Mouse (Mus musculus) E14TG2a.4 (cell line): ENCODE results near the gene Cers1.

Experiments
- CTCF ChIP-seq: conservative IDR thresholded peaks from 2 replicates; pipeline ENCODE4 v1.5.1; 2014; ENCODE audit warnings: low read length
- NANOG ChIP-seq: IDR thresholded peaks from 2 replicates; pipeline ENCODE4 v1.6.1; 2014; ENCODE audit warnings: borderline replicate concordance, low read length, mixed read lengths
- POU5F1 ChIP-seq: IDR thresholded peaks from 2 replicates; pipeline ENCODE4 v1.6.1; 2014; ENCODE audit warnings: low read length, borderline replicate concordance

- TF ChIP-seq CTCF = peak; percentile 33
- no peak for TF ChIP-seq POU5F1
- no peak for TF ChIP-seq NANOG
Measured at GRCm38 (mm10) chr8:70343696-70344095, 28.1 kb downstream of the Cers1 start.
